Mouse (Mus musculus) lung, adult 2 months (tissue): ENCODE measurements around the gene Lmtk3.

Experiments used
- CTCF ChIP-seq: fragments of 200-500 bp; IDR thresholded peaks from 2 replicates; pipeline ENCODE4 v1.5.1; 2011; ENCODE audit warnings: mild to moderate bottlenecking, low read length, control low read depth; ENCODE audit not compliant: insufficient read depth
- POLR2A ChIP-seq: fragments of 200-500 bp; IDR thresholded peaks from 2 replicates; pipeline ENCODE4 v1.6.1; 2011; ENCODE audit warnings: low read depth, mild to moderate bottlenecking, control low read depth, low read length, borderline replicate concordance; ENCODE audit errors: extremely low read depth

- TF ChIP-seq CTCF = no peak
- TF ChIP-seq POLR2A = no peak
These were observed 4.4 kb upstream of the Lmtk3 start for GRCm38 (mm10) chr7:45779081-45779641.
